Mouse (Mus musculus) midbrain, embryonic 15.5 days (tissue): ENCODE measurements around the gene Cct8. TPM values are rescaled to one million over a fixed set of nuclear protein-coding genes. Genes with fewer than 3 reads are reported as not detected.

Source experiments
- ATAC-seq: fragments of 200-750 bp; cut with Nextera tagmentation; replicated peaks from 2 replicates; pipeline ENCODE4 v1.8.0; 2017; ENCODE audit warnings: moderate TSS enrichment
- H3K27ac ChIP-seq: fragments of 300-500 bp; sonication (generic); 2 replicates; pipeline ENCODE4 v1.5.1; 2015; ENCODE audit warnings: mild to moderate bottlenecking, inconsistent platforms
- H3K27me3 ChIP-seq: fragments of 300-500 bp; sonication (generic); replicated peaks from 2 replicates; pipeline ENCODE4 v1.6.1; 2015; ENCODE audit warnings: inconsistent platforms
- H3K36me3 ChIP-seq: fragments of 300-500 bp; sonication (generic); replicated peaks from 2 replicates; pipeline ENCODE4 v1.6.1; 2015; ENCODE audit warnings: inconsistent platforms
- H3K4me1 ChIP-seq: fragments of 300-500 bp; sonication (generic); 2 replicates; pipeline ENCODE4 v1.6.1; 2015; ENCODE audit warnings: inconsistent platforms
- H3K4me2 ChIP-seq: fragments of 300-500 bp; sonication (generic); 2 replicates; pipeline ENCODE4 v1.6.1; 2015; ENCODE audit warnings: inconsistent platforms, mild to moderate bottlenecking, moderate library complexity
- H3K4me3 ChIP-seq: fragments of 300-500 bp; sonication (generic); 2 replicates; pipeline ENCODE4 v1.5.1; 2015; ENCODE audit warnings: mild to moderate bottlenecking, inconsistent platforms
- H3K9ac ChIP-seq: fragments of 300-500 bp; sonication (generic); 2 replicates; pipeline ENCODE4 v1.6.1; 2015; ENCODE audit warnings: mild to moderate bottlenecking, inconsistent platforms
- H3K9me3 ChIP-seq: fragments of 300-500 bp; sonication (generic); 2 replicates; pipeline ENCODE4 v1.6.1; 2016; ENCODE audit warnings: inconsistent platforms
- WGBS: fragments of 180-500 bp; shearing (Covaris S2); methylation state at CpG from one replicate; pipeline ENCODE4 v1.1.7; 2015; ENCODE audit warnings: mixed read lengths; 5-methylcytosine and 5-hydroxymethylcytosine counted together
- polyA plus RNA-seq: library from polyadenylated mRNA; unstranded; fragments of >200 nt; fragmentation: Nextera tagmentation; extraction: Ambion mirVana; gene quantifications from 2 replicates; pipeline ENCODE4 v1.2.1, GENCODE M21; 2015

The Cct8 gene
- polyA plus RNA-seq, 1 experiment from 2014 or later, result 416 TPM

- H3K4me3 ChIP-seq, result no peak overlapping the region
- no peaks in the 10 kb centered on the region for H3K9me3 ChIP-seq
- no peaks in the 10 kb centered on the region for H3K36me3 ChIP-seq
- no peak overlapping the region for H3K4me2 ChIP-seq
- H3K27ac ChIP-seq, result no peak overlapping the region
- no peaks in the 10 kb centered on the region for H3K27me3 ChIP-seq
- H3K4me1 ChIP-seq, result peaks cover 17% of the 10 kb centered on the region
- 62% methylated on average over 5 of the region's 5 CpGs for WGBS
- no peak for ATAC-seq
- no peak overlapping the region for H3K9ac ChIP-seq
These were observed 53.4 kb downstream of the Cct8 start for GRCm38 (mm10) chr16:87442291-87442690.

- peak overlapping the region; percentile 69 for H3K4me3 ChIP-seq
- no peaks in the 10 kb centered on the region for H3K9me3 ChIP-seq
- peak overlapping the region; percentile 83 for H3K9ac ChIP-seq
- no peaks in the 10 kb centered on the region for H3K27me3 ChIP-seq
- H3K4me2 ChIP-seq, result peak overlapping the region; percentile 65
- whole genome bisulfite sequencing, result 26% methylated on average over 9 of the region's 9 CpGs
- ATAC-seq, result no peak
- H3K36me3 ChIP-seq, result no peaks in the 10 kb centered on the region
- peaks cover 17% of the 10 kb centered on the region for H3K4me1 ChIP-seq
- peak overlapping the region; percentile 94 for H3K27ac ChIP-seq
These were observed 54.6 kb downstream of the Cct8 start for GRCm38 (mm10) chr16:87441089-87441488.

- no peaks in the 10 kb centered on the region for H3K9me3 ChIP-seq
- peak within 1 kb of the TSS; percentile 65 for H3K4me2 ChIP-seq
- WGBS, result under 1% methylated on average over 38 of the region's 38 CpGs
- H3K27ac ChIP-seq, result peak within 1 kb of the TSS; percentile 94
- H3K4me3 ChIP-seq, result peak within 1 kb of the TSS; percentile 69
- peak within 1 kb of the TSS; percentile 83 for H3K9ac ChIP-seq
- peaks cover 17% of the 10 kb centered on the region for H3K4me1 ChIP-seq
- H3K27me3 ChIP-seq, result no peaks in the 10 kb centered on the region
- no peaks in the 10 kb centered on the region for H3K36me3 ChIP-seq
- ATAC-seq, result peak; percentile 98
These were observed 55.4 kb downstream of the Cct8 start, which contains the start of gene Rwdd2b for GRCm38 (mm10) chr16:87440184-87440686. Rwdd2b (minus strand) TSS chr16:87440573.

GRCm38 (mm10) chr16:87438697-87439096 is 57.0 kb downstream of the Cct8 start:
- ATAC-seq, result no peak
- 90% methylated on average over 8 of the region's 8 CpGs for WGBS

GRCm38 (mm10) chr16:87437096-87437495 is 58.6 kb downstream of the Cct8 start:
- Histone ChIP-seq H3K27ac (no peak overlapping the region), H3K9ac (no peak overlapping the region), H3K4me1 (peaks cover 17% of the 10 kb centered on the region), H3K4me2 (no peak overlapping the region), H3K9me3 (no peaks in the 10 kb centered on the region), H3K4me3 (no peak overlapping the region), H3K36me3 (no peaks in the 10 kb centered on the region), H3K27me3 (no peaks in the 10 kb centered on the region)
- no peak for ATAC-seq
- 95% methylated on average over 21 of the region's 21 CpGs for WGBS

More at GRCm38 (mm10) chr16:87438697-87439096, 57.0 kb downstream of the Cct8 start:
- Histone ChIP-seq H3K4me1 (peaks cover 17% of the 10 kb centered on the region), H3K27ac (no peak overlapping the region), H3K36me3 (no peaks in the 10 kb centered on the region), H3K4me2 (no peak overlapping the region), H3K9ac (no peak overlapping the region), H3K27me3 (no peaks in the 10 kb centered on the region), H3K4me3 (no peak overlapping the region), H3K9me3 (no peaks in the 10 kb centered on the region)

- peaks cover 17% of the 10 kb centered on the region for H3K4me1 ChIP-seq
- H3K4me3 ChIP-seq, result no peak overlapping the region
- no peak overlapping the region for H3K4me2 ChIP-seq
- ATAC-seq, result no peak
- H3K27me3 ChIP-seq, result no peaks in the 10 kb centered on the region
- no peak overlapping the region for H3K27ac ChIP-seq
- H3K36me3 ChIP-seq, result no peaks in the 10 kb centered on the region
- WGBS, result 89% methylated on average over 13 of the region's 13 CpGs
- no peak overlapping the region for H3K9ac ChIP-seq
- H3K9me3 ChIP-seq, result no peaks in the 10 kb centered on the region
These were observed 60.1 kb downstream of the Cct8 start for GRCm38 (mm10) chr16:87435411-87436205.

- no peaks in the 10 kb centered on the region for H3K9me3 ChIP-seq
- no peak overlapping the region for H3K4me2 ChIP-seq
- no peaks in the 10 kb centered on the region for H3K36me3 ChIP-seq
- no peak overlapping the region for H3K9ac ChIP-seq
- H3K4me3 ChIP-seq, result no peak overlapping the region
- WGBS, result 81% methylated on average over 6 of the region's 6 CpGs
- no peak for ATAC-seq
- peaks cover 21% of the 10 kb centered on the region for H3K4me1 ChIP-seq
- H3K27ac ChIP-seq, result no peak overlapping the region
- no peaks in the 10 kb centered on the region for H3K27me3 ChIP-seq
These were observed 60.7 kb downstream of the Cct8 start for GRCm38 (mm10) chr16:87434946-87435345.

GRCm38 (mm10) chr16:87434266-87434665 is 61.4 kb downstream of the Cct8 start:
- 95% methylated on average over 7 of the region's 7 CpGs for WGBS
- no peak for ATAC-seq
- H3K9me3 ChIP-seq, result no peaks in the 10 kb centered on the region

More at GRCm38 (mm10) chr16:87434266-87434665, 61.4 kb downstream of the Cct8 start:
- no peak overlapping the region for H3K4me2 ChIP-seq
- H3K9ac ChIP-seq, result no peak overlapping the region
- H3K4me3 ChIP-seq, result no peak overlapping the region
- no peaks in the 10 kb centered on the region for H3K27me3 ChIP-seq
- no peaks in the 10 kb centered on the region for H3K36me3 ChIP-seq
- no peak overlapping the region for H3K27ac ChIP-seq
- peaks cover 14% of the 10 kb centered on the region for H3K4me1 ChIP-seq

Other genes starting within 250 kb of the Cct8 start
- gene N6amt1, start 141.7 kb downstream of the Cct8 start, polyA plus RNA-seq, result 20.7 and 21.9 TPM in 2 replicates
- gene Ltn1, start 63.3 kb downstream of the Cct8 start, polyA plus RNA-seq, result 24.5 and 26.5 TPM in 2 replicates
- gene Rwdd2b, start 55.3 kb downstream of the Cct8 start, polyA plus RNA-seq, result 14.4 and 16.5 TPM in 2 replicates
- 49.5 and 49.8 TPM in 2 replicates for gene Usp16, start 41.2 kb downstream of the Cct8 start, polyA plus RNA-seq
- 0.10 and 0.14 TPM in 2 replicates for gene Map3k7cl, start 57.5 kb upstream of the Cct8 start, polyA plus RNA-seq
- 21.3 and 22.0 TPM in 2 replicates for gene Bach1, start 203.1 kb upstream of the Cct8 start, polyA plus RNA-seq